Mouse (Mus musculus): ENCODE data around the gene Sf3b4.
A peak's percentile ranks its signal among the peaks of the same experiment; 100 is the strongest.
"Not testable (repeated sequence)": the region's sequence is repeated elsewhere in the genome, so short reads cannot be mapped to it uniquely, and the experiment has no call there.

Sf3b4 gene

GRCm38 (mm10) chr3:96219661-96220130 lies 47.6 kb downstream of the Sf3b4 start, which contains the start of the genes Bola1 and Hist2h2ab:
Gene Bola1, minus strand, starts transcription at chr3:96219709.
Gene Hist2h2ab, plus strand, starts transcription at chr3:96219865.
- DNase-seq (ENCODE audit: low read depth in 1 of 2, low spot score in 2 of 2) = peak in 1 of 2 experiments; percentile 68

- not testable (repeated sequence) for DNase-seq (ENCODE audit: low read depth in 1 of 2, low spot score in 2 of 2)
These were observed 48.1 kb downstream of the Sf3b4 start for GRCm38 (mm10) chr3:96220131-96220764.

GRCm38 (mm10) chr3:96220765-96221639 lies 48.9 kb downstream of the Sf3b4 start, which contains the start of the genes Hist2h2ac and Hist2h2be:
Gene Hist2h2ac, minus strand, starts transcription at chr3:96220880.
Gene Hist2h2be, plus strand, starts transcription at chr3:96221119.
- peak; percentile 75 to 78 for DNase-seq (ENCODE audit: low read depth in 1 of 2, low spot score in 2 of 2)

GRCm38 (mm10) chr3:96221640-96222038 lies 49.5 kb downstream of the Sf3b4 start:
- no peak for DNase-seq (ENCODE audit: low read depth in 1 of 2, low spot score in 2 of 2)

- no peak for DNase-seq (ENCODE audit: low read depth in 1 of 2, low spot score in 2 of 2)
These were observed 50.6 kb downstream of the Sf3b4 start for GRCm38 (mm10) chr3:96222774-96223173.

GRCm38 (mm10) chr3:96225421-96225820 lies 53.3 kb downstream of the Sf3b4 start:
- DNase-seq (ENCODE audit: low read depth in 1 of 2, low spot score in 2 of 2) = no peak

Measured in monocyte, adult 2 months (primary cell).